Mouse (Mus musculus) mesoderm, embryonic 11.5 days (tissue): ENCODE measurements around the gene Meox2.
"Not testable (repeated sequence)": the region's sequence is repeated elsewhere in the genome, so short reads cannot be mapped to it uniquely, and the experiment has no call there.

Source experiments
- DNase-seq: peaks from one replicate; pipeline ENCODE4 v3.0.0-alpha.2; 2012; ENCODE audit warnings: low read depth, low spot score

Gene Meox2

GRCm38 (mm10) chr12:37108390-37108738, at the start of gene Meox2:
TSS of gene Meox2 (plus strand) at chr12:37108540.
- DNase-seq: peak; percentile 85

GRCm38 (mm10) chr12:37072636-37073035, 35.7 kb upstream of the Meox2 start:
- DNase-seq: peak; percentile 62

GRCm38 (mm10) chr12:37077308-37077707, 31.0 kb upstream of the Meox2 start:
- DNase-seq: no peak

GRCm38 (mm10) chr12:37080005-37080404, 28.3 kb upstream of the Meox2 start:
- not testable (repeated sequence) for DNase-seq

GRCm38 (mm10) chr12:37106541-37106940, 1.8 kb upstream of the Meox2 start:
- DNase-seq: no peak

GRCm38 (mm10) chr12:37107150-37107549, 1.2 kb upstream of the Meox2 start:
- no peak for DNase-seq

GRCm38 (mm10) chr12:37107713-37108389, 489 bp upstream of the Meox2 start:
- no peak for DNase-seq

- DNase-seq: peak; percentile 33
Observed at GRCm38 (mm10) chr12:37108819-37109473, 606 bp downstream of the Meox2 start.

GRCm38 (mm10) chr12:37109474-37110012, 1.2 kb downstream of the Meox2 start:
- DNase-seq: peak; percentile 68

GRCm38 (mm10) chr12:37110977-37111376, 2.6 kb downstream of the Meox2 start:
- no peak for DNase-seq

- DNase-seq: no peak
Observed at GRCm38 (mm10) chr12:37119246-37119645, 10.9 kb downstream of the Meox2 start.

- no peak for DNase-seq
Observed at GRCm38 (mm10) chr12:37123763-37124162, 15.4 kb downstream of the Meox2 start.

GRCm38 (mm10) chr12:37142080-37142703, 33.9 kb downstream of the Meox2 start:
- peak; percentile 23 for DNase-seq

GRCm38 (mm10) chr12:37143879-37144278, 35.5 kb downstream of the Meox2 start:
- no peak for DNase-seq

GRCm38 (mm10) chr12:37167742-37168141, 59.4 kb downstream of the Meox2 start:
- no peak for DNase-seq

- DNase-seq: no peak
Observed at GRCm38 (mm10) chr12:37173324-37173723, 65.0 kb downstream of the Meox2 start.

GRCm38 (mm10) chr12:37183689-37184088, 75.3 kb downstream of the Meox2 start:
- DNase-seq: peak; percentile 24

GRCm38 (mm10) chr12:37188940-37189488, 80.7 kb downstream of the Meox2 start:
- no peak for DNase-seq
